Mouse (Mus musculus) embryonic facial prominence, embryonic 11.5 days (tissue): ENCODE measurements at regions not wholly inside any gene's neighbourhood (a gene's known extent, or its start where the extent isn't known, plus 50 kb on each side); places are given as distances from the start of the nearest gene placed in this dataset.
A peak's percentile ranks its signal among the peaks of the same experiment; 100 is the strongest.

Experiments
- ATAC-seq: fragments of 200-750 bp; cut with Nextera tagmentation; replicated peaks from 2 replicates; pipeline ENCODE4 v1.8.0; 2017; ENCODE audit warnings: low read depth; ENCODE audit not compliant: insufficient number of reproducible peaks, low FRiP score, low TSS enrichment
- DNase-seq: peaks from one replicate; pipeline ENCODE4 v3.0.0-alpha.2; 2015; ENCODE audit warnings: low spot score
- H3K27ac ChIP-seq: fragments of 300-500 bp; sonication (generic); replicated peaks from 2 replicates; pipeline ENCODE4 v1.5.1; 2014; ENCODE audit warnings: mild to moderate bottlenecking, low read depth, low read length, control low read depth
- H3K27me3 ChIP-seq: fragments of 300-500 bp; sonication (generic); 2 replicates; pipeline ENCODE4 v1.6.1; 2014; ENCODE audit warnings: mild to moderate bottlenecking, low read length, moderate library complexity, mixed read lengths; ENCODE audit not compliant: control insufficient read depth, insufficient read depth
- H3K36me3 ChIP-seq: fragments of 300-500 bp; sonication (generic); replicated peaks from 2 replicates; pipeline ENCODE4 v1.6.1; 2014; ENCODE audit warnings: low read depth, mild to moderate bottlenecking, low read length, moderate library complexity, mixed read lengths; ENCODE audit not compliant: control insufficient read depth, insufficient read depth
- H3K4me1 ChIP-seq: fragments of 300-500 bp; sonication (generic); 2 replicates; pipeline ENCODE4 v1.6.1; 2014; ENCODE audit warnings: low read length, mixed read lengths; ENCODE audit not compliant: control insufficient read depth, insufficient read depth
- H3K4me2 ChIP-seq: fragments of 300-500 bp; sonication (generic); 2 replicates; pipeline ENCODE4 v1.6.1; 2014; ENCODE audit warnings: low read depth, mild to moderate bottlenecking, control low read depth, low read length, moderate library complexity
- H3K4me3 ChIP-seq: fragments of 300-500 bp; sonication (generic); 2 replicates; pipeline ENCODE4 v1.5.1; 2014; ENCODE audit warnings: low read depth, low read length, control low read depth
- H3K9ac ChIP-seq: fragments of 300-500 bp; sonication (generic); replicated peaks from 2 replicates; pipeline ENCODE4 v1.6.1; 2014; ENCODE audit warnings: mild to moderate bottlenecking, control low read depth, low read length
- H3K9me3 ChIP-seq: fragments of 300-500 bp; sonication (generic); replicated peaks from 2 replicates; pipeline ENCODE4 v1.6.1; 2016; ENCODE audit warnings: mild to moderate bottlenecking, low read length, inconsistent platforms, mixed read lengths; ENCODE audit not compliant: control insufficient read depth
- WGBS: fragments of 180-500 bp; shearing (Covaris S2); extraction: QIAGEN DNeasy Blood & Tissue Kit; methylation state at CpG from one replicate; pipeline ENCODE4 v1.1.7; 2014; 5-methylcytosine and 5-hydroxymethylcytosine counted together

DNA sequence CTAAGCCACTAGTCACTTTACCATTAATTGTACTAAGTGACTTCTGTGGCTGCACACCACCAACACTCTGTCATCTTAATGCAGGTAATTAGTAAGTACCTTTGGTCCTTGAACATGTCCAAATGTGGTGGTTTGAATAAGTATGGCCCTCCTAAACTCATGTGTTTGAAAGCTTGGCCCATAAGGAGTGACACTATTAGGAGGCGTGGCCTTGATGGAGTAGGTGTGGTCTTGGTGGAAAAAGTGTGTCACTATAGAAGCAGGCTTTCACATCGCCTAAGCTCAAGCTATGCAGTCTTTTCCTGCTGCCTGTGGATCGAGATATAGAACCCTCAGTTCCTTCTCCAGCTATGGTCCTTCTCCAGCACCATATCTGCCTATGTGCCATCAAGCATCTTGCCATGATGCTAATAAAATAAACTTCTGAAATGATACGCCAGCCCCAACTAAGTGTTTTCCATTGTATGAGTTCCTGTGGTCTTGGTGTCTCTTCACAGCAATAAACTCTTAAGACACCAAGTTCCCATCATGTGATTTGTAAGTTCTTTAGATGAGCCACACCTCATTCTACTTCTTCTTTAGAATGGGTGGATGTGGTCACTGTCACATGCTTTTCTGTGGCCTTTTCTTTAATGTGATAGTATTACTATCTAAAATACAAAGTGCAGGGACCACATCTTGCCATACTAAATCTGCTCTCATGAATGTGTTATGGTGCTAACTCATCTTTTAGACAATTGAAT is 71.9 kb upstream of the Rapgef5 start:
- ATAC-seq = no peak
- H3K27ac ChIP-seq = no peak overlapping the region
- H3K27me3 ChIP-seq = no peaks in the 10 kb centered on the region
- H3K9ac ChIP-seq = no peak overlapping the region
- no peak for DNase-seq
- no peaks in the 10 kb centered on the region for H3K9me3 ChIP-seq
- H3K4me1 ChIP-seq = no peaks in the 10 kb centered on the region
- H3K4me2 ChIP-seq = no peak overlapping the region
- 83% methylated on average over 4 of the region's 4 CpGs for WGBS
- H3K4me3 ChIP-seq = no peak overlapping the region
- no peaks in the 10 kb centered on the region for H3K36me3 ChIP-seq

DNA sequence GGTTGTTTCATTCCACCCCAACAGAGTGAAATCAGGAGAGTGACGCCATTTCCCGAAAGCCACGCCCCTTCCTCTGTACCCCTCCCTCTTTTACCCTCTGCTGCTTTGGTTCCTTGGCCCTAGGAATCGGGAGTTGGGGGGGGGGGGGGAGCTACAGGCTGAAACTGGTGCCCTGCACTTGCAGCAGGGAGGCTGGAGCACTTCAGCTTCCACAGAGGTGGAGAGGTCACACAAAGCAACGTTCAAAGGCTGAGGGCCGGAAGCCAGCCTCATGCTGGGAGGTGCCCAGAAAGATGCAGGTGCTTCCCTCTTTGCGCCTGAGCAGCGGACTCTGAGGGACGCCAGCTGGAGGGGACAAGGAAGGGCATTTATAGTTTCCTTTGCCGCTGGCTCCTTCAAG is 69.1 kb upstream of the Rapgef5 start:
- ATAC-seq (no peak; the same call in 1 of the 2 replicates), DNase-seq (peak; percentile 43)
- no peak overlapping the region; the same call in 1 of the 2 replicates for H3K9ac ChIP-seq
- 15% methylated on average over 10 of the region's 10 CpGs for WGBS
- no peaks in the 10 kb centered on the region for H3K4me1 ChIP-seq
- no peaks in the 10 kb centered on the region for H3K27me3 ChIP-seq
- no peaks in the 10 kb centered on the region for H3K9me3 ChIP-seq
- no peak overlapping the region for H3K4me3 ChIP-seq
- H3K27ac ChIP-seq = no peak overlapping the region
- H3K4me2 ChIP-seq = peak overlapping the region; percentile 37
- H3K36me3 ChIP-seq = no peaks in the 10 kb centered on the region

DNA sequence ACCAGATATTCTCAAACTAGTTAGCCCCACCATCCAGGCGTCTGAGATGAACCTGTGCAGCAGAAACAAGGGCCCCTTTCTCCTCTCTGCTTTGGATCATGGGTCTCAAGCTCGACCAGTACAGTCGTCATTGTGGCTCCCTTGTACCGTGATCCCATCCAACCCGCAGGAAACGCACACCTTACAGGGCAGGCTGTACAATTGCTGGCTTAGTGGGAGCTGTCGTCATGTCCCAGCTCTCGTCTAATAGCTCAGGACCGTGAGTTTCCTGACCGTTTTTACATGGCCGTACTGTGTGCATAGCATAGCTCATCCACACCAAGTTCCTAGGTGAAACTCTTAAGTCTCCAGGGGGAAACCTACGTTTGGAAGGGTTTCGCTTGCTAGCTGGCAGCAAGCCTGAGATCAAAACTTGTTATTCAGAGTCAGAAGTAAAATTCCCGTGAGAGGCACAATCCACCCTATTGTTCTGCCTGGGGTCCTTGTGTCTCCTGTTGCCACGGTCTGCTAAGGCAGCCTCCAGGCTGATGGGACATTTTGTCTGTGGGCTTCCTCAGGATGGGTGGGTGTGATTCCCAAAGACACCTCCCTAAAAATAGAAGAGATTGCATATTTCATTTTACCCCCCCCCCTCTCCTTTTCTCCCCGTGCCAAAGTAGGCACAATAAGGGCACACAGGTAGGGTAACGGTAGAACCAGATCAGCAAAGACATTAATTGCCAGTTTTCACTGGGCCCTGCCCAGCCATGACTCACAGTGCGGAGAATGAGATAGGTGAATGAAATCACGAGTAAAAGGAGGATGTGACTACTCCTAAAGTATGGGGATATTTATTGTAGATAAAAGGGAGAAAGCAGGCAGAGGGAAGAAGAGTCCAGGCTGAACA is 68.2 kb upstream of the Rapgef5 start:
- DNase-seq (no peak), ATAC-seq (no peak)
- H3K9ac ChIP-seq = no peak overlapping the region
- no peak overlapping the region for H3K27ac ChIP-seq
- no peaks in the 10 kb centered on the region for H3K36me3 ChIP-seq
- H3K4me1 ChIP-seq = no peaks in the 10 kb centered on the region
- WGBS = 56% methylated on average over 19 of the region's 19 CpGs
- no peak overlapping the region for H3K4me2 ChIP-seq
- H3K27me3 ChIP-seq = no peaks in the 10 kb centered on the region
- no peak overlapping the region for H3K4me3 ChIP-seq
- no peaks in the 10 kb centered on the region for H3K9me3 ChIP-seq

DNA sequence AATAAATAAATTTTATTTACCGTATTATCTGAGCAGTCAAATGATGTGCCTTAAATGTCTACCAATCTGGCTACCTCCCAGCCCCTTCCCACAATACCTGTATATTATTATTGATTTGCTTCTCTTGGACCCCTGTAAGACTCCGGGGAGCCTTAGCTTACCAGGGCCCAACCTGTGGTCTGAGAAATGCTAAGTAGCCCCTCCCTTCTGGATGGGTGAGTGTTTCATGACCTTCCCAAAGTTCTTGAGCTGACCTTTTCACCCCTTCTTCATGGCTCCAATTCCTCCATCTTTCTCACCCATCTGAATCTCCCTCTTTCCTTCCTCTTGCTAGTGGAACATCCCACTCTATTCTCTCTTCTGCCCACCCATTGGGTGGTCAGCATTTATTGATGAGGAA is 67.2 kb upstream of the Rapgef5 start:
- 79% methylated on average over 2 of the region's 2 CpGs for WGBS

DNA sequence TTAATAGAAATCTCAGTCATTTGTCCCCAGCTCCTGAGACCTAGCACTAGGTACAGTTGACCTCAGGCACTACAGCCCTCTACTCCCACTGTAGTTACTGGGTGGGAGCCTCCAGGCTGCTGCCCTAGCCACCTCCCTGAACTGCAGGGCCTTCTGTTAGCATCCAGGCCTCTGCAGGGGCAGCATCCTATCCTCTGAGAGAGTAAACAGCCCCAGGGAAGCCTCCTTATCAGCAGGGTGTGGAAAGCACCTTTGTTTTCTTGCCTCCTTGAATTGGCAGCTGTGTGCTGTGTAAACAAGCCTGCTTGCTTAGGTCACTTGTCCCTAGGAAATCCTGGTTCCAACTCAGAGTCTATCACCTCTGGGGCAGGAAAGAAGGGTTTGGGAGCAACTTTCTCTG is 66.2 kb upstream of the Rapgef5 start:
- Histone ChIP-seq H3K9ac (no peak overlapping the region), H3K27ac (no peak overlapping the region)
- no peak for ATAC-seq

More for the DNA sequence above, 67.2 kb upstream of the Rapgef5 start:
- no peak overlapping the region for H3K4me2 ChIP-seq
- H3K27me3 ChIP-seq = no peaks in the 10 kb centered on the region
- DNase-seq = no peak
- no peaks in the 10 kb centered on the region for H3K4me1 ChIP-seq
- no peak overlapping the region for H3K27ac ChIP-seq
- H3K36me3 ChIP-seq = no peaks in the 10 kb centered on the region
- H3K4me3 ChIP-seq = no peak overlapping the region
- H3K9ac ChIP-seq = no peak overlapping the region
- ATAC-seq = no peak
- H3K9me3 ChIP-seq = no peaks in the 10 kb centered on the region

DNA sequence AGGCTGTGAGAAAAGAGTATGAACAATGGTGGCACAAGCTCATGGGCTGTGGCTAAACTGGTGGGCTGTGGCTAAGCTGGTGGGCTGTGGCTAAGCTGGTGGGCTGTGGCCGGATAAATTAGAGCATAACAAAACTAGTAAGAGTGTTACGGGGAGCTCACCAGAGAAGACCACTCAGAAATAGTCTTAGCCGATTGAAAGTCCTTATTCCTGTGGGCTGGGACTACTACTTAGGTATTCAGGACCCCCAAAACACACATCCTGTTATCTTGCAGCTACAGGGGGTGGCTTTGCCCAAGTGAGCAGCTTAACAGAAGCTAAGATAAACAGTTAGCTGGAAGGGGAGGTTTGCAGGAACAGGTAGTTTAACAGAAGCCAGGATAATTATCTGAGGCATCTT is 65.4 kb upstream of the Rapgef5 start:
- Histone ChIP-seq H3K9me3 (no peaks in the 10 kb centered on the region), H3K4me1 (no peaks in the 10 kb centered on the region), H3K27ac (no peak overlapping the region), H3K27me3 (no peaks in the 10 kb centered on the region), H3K36me3 (no peaks in the 10 kb centered on the region), H3K4me3 (no peak overlapping the region), H3K4me2 (no peak overlapping the region), H3K9ac (no peak overlapping the region)
- no peak for ATAC-seq
- no peak for DNase-seq
- 66% methylated on average over 3 of the region's 3 CpGs for WGBS

More for the DNA sequence above, 66.2 kb upstream of the Rapgef5 start:
- H3K27me3 ChIP-seq = no peaks in the 10 kb centered on the region
- H3K9me3 ChIP-seq = no peaks in the 10 kb centered on the region
- H3K4me1 ChIP-seq = no peaks in the 10 kb centered on the region
- no peak overlapping the region for H3K4me3 ChIP-seq
- H3K36me3 ChIP-seq = no peaks in the 10 kb centered on the region
- H3K4me2 ChIP-seq = no peak overlapping the region
- DNase-seq = no peak

DNA sequence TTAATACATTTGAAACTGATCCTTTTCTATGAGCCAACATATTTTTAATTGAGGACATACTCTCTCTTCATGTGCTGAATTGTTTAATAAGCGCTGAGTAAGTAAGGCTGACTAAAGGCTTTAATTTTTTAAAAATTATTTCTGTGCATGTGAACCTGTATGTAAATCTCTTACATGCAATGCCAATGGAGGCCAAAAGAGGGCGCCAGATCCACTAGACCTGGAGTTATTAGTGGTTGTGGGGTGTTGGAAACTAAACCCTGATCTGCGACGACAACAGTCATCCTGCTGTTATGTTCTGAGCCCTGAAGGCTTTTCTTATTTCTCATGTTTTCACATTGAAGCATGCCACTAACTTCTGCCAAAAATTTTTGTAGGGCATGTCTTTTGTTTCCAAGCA is 64.8 kb upstream of the Rapgef5 start:
- Histone ChIP-seq H3K4me3 (no peak overlapping the region), H3K4me2 (no peak overlapping the region), H3K27ac (no peak overlapping the region), H3K9ac (no peak overlapping the region), H3K36me3 (no peaks in the 10 kb centered on the region), H3K27me3 (no peaks in the 10 kb centered on the region), H3K9me3 (no peaks in the 10 kb centered on the region), H3K4me1 (no peaks in the 10 kb centered on the region)
- ATAC-seq (no peak), DNase-seq (peak; percentile 35)
- WGBS = 51% methylated on average over 4 of the region's 4 CpGs

DNA sequence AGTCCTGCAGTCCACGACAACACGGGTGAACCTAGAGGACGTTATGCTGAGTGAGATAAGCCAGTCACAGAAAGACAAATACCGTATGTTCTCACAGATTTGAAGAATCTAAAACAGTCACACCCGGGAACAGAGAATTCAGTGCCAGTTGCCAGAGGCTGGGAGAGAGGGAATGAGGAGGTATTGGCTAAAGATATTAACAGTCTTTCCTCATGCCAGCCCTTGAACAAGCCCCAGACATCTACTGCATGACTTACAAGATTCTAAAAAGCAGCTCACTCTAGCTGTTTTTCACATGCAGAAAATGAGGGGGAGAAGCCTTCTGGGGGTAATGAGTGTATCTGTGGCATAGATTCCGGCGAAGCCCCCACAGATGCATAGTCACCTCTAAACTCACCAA is 60.5 kb upstream of the Rapgef5 start:
- Histone ChIP-seq H3K4me1 (no peaks in the 10 kb centered on the region), H3K4me2 (no peak overlapping the region), H3K4me3 (no peak overlapping the region), H3K27ac (no peak overlapping the region), H3K9me3 (no peaks in the 10 kb centered on the region), H3K9ac (no peak overlapping the region), H3K27me3 (no peaks in the 10 kb centered on the region), H3K36me3 (no peaks in the 10 kb centered on the region)
- ATAC-seq (no peak), DNase-seq (no peak)
- WGBS = 80% methylated on average over 7 of the region's 7 CpGs
